Mouse (Mus musculus): ENCODE data around the gene Nrd1. TPM values are rescaled to one million over a fixed set of nuclear protein-coding genes. Genes with fewer than 3 reads are reported as not detected.

Gene Nrd1
- polyA plus RNA-seq, 1 experiment from 2014 or later: 57.2 TPM

DNA sequence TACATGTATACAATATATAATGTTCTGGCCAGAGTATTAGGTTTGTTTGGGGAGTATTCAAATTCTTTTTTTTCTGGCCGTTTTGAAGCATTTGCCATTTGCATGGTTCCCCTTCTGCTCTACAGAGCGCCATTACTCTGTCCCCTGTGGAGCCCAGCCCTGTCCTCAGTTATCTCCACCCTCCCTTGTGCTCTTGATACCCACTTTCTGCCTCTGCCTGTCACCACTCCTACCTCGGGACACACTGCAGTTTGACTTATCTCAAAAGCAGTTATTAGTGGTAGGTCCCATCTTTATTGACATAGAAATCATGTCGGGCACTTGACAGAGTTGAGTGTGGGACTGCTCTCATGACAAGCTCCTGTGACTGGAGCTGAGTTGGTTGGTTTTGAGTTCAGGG, 42.3 kb downstream of the Nrd1 start:
- 91% methylated on average over 4 of the region's 4 CpGs for WGBS
- Histone ChIP-seq H3K4me3 (ENCODE audit: low read length) (no peak overlapping the region), H3K27me3 (ENCODE audit: control insufficient read depth, insufficient read depth, low read length) (no peaks in the 10 kb centered on the region), H3K4me1 (ENCODE audit: control insufficient read depth, insufficient read depth, low read length) (no peaks in the 10 kb centered on the region), H3K36me3 (ENCODE audit: control insufficient read depth, insufficient read depth, low read length) (peaks cover 80% of the 10 kb centered on the region), H3K9me3 (ENCODE audit: control insufficient read depth, low read length) (no peaks in the 10 kb centered on the region), H3K9ac (ENCODE audit: low read depth, low read length) (no peak overlapping the region), H3K4me2 (replicated peaks; ENCODE audit: low read depth, low read length) (no peak overlapping the region), H3K27ac (ENCODE audit: low read depth, low read length) (no peak overlapping the region)
- ATAC-seq (ENCODE audit: low FRiP score, low TSS enrichment): no peak

DNA sequence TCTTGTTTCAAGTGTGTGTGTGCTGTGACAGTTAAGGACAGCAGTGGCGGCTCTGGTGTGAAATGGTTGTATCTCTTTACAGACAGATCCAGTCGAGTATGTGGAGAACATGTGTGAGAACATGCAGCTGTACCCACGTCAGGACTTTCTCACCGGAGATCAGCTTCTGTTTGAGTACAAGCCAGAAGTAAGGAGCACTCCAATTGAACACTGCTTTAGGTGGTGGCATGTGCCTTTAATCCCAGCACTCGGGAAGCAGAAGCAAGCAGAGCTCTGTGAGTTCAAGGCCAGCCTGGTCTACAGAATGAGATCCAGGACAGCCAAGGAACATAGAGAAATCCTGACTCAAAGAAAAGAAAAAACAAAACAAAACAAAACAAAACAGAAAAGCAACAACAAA, 42.8 kb downstream of the Nrd1 start:
- Histone ChIP-seq H3K36me3 (ENCODE audit: control insufficient read depth, insufficient read depth, low read length) (peaks cover 82% of the 10 kb centered on the region), H3K9me3 (ENCODE audit: control insufficient read depth, low read length) (no peaks in the 10 kb centered on the region), H3K4me1 (ENCODE audit: control insufficient read depth, insufficient read depth, low read length) (no peaks in the 10 kb centered on the region), H3K4me3 (ENCODE audit: low read length) (no peak overlapping the region), H3K9ac (ENCODE audit: low read depth, low read length) (no peak overlapping the region), H3K27me3 (ENCODE audit: control insufficient read depth, insufficient read depth, low read length) (no peaks in the 10 kb centered on the region), H3K27ac (ENCODE audit: low read depth, low read length) (no peak overlapping the region), H3K4me2 (replicated peaks; ENCODE audit: low read depth, low read length) (no peak overlapping the region)
- WGBS: 66% methylated on average over 5 of the region's 5 CpGs
- ATAC-seq (ENCODE audit: low FRiP score, low TSS enrichment): no peak

DNA sequence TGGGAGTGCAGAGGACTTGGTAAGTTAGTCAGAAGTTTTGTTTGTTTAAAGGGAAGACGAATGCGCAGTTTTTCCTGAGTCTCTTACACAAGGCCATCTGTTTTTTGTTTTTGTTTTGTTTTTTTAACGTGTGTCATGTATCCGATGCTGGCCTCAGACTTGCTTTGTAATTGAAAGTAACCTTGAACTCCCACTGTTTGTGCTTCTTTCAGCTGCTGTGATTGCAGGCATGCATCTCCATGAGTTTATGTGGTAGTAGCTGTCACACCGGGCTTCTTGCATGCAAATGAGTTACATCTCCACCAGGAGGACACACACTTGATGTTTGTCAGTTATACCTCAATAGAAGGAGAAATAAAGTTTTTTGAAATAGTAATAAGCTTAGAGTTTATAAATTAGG, 43.3 kb downstream of the Nrd1 start:
- H3K27ac ChIP-seq (ENCODE audit: low read depth, low read length): no peak overlapping the region
- H3K27me3 ChIP-seq (ENCODE audit: control insufficient read depth, insufficient read depth, low read length): no peaks in the 10 kb centered on the region
- no peak overlapping the region for H3K4me3 ChIP-seq (ENCODE audit: low read length)
- no peak overlapping the region for H3K9ac ChIP-seq (ENCODE audit: low read depth, low read length)
- no peaks in the 10 kb centered on the region for H3K4me1 ChIP-seq (ENCODE audit: control insufficient read depth, insufficient read depth, low read length)
- 70% methylated on average over 5 of the region's 5 CpGs for WGBS
- H3K9me3 ChIP-seq (ENCODE audit: control insufficient read depth, low read length): no peaks in the 10 kb centered on the region
- no peak for ATAC-seq (ENCODE audit: low FRiP score, low TSS enrichment)
- peaks cover 80% of the 10 kb centered on the region for H3K36me3 ChIP-seq (ENCODE audit: control insufficient read depth, insufficient read depth, low read length)
- H3K4me2 ChIP-seq (replicated peaks; ENCODE audit: low read depth, low read length): no peak overlapping the region

- Histone ChIP-seq H3K9ac (ENCODE audit: low read depth, low read length) (no peak overlapping the region), H3K9me3 (ENCODE audit: control insufficient read depth, low read length) (no peaks in the 10 kb centered on the region), H3K27me3 (ENCODE audit: control insufficient read depth, insufficient read depth, low read length) (no peaks in the 10 kb centered on the region), H3K4me1 (ENCODE audit: control insufficient read depth, insufficient read depth, low read length) (no peaks in the 10 kb centered on the region), H3K36me3 (ENCODE audit: control insufficient read depth, insufficient read depth, low read length) (peaks cover 74% of the 10 kb centered on the region), H3K27ac (ENCODE audit: low read depth, low read length) (no peak overlapping the region), H3K4me2 (replicated peaks; ENCODE audit: low read depth, low read length) (no peak overlapping the region), H3K4me3 (ENCODE audit: low read length) (no peak overlapping the region)
- WGBS: 59% methylated on average over 4 of the region's 4 CpGs
- ATAC-seq (ENCODE audit: low FRiP score, low TSS enrichment): no peak; the same call in 1 of the 2 replicates
Measured at GRCm38 (mm10) chr4:109048258-109048657, 47.8 kb downstream of the Nrd1 start.

DNA sequence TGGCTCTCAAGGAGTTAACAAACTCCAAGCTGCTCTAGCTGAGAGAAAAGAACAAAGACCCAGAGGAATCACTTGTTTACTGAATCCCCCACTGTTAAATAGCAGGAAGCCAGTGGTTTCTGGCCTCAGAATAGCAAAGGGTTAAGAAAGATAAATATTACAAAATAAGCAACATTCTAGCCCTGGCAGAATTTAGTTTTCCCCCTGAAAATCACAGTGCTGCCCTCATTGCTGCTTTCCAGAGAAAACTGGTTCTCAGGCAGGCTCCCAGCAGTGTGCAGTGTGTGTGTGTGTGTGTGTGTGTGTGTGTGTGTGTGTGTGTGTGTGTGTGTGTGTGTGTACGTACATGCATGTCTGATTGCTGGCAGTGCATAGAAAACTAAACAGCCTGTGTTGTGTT, 51.8 kb downstream of the Nrd1 start:
- no peak overlapping the region for H3K4me3 ChIP-seq (ENCODE audit: low read length)
- H3K27ac ChIP-seq (ENCODE audit: low read depth, low read length): no peak overlapping the region
- H3K9ac ChIP-seq (ENCODE audit: low read depth, low read length): no peak overlapping the region
- H3K27me3 ChIP-seq (ENCODE audit: control insufficient read depth, insufficient read depth, low read length): no peaks in the 10 kb centered on the region
- H3K4me2 ChIP-seq (replicated peaks; ENCODE audit: low read depth, low read length): no peak overlapping the region
- no peak for ATAC-seq (ENCODE audit: low FRiP score, low TSS enrichment)
- H3K4me1 ChIP-seq (ENCODE audit: control insufficient read depth, insufficient read depth, low read length): no peaks in the 10 kb centered on the region
- H3K9me3 ChIP-seq (ENCODE audit: control insufficient read depth, low read length): no peaks in the 10 kb centered on the region
- WGBS: 67% methylated on average over 1 of the region's 1 CpGs
- H3K36me3 ChIP-seq (ENCODE audit: control insufficient read depth, insufficient read depth, low read length): peaks cover 72% of the 10 kb centered on the region

DNA sequence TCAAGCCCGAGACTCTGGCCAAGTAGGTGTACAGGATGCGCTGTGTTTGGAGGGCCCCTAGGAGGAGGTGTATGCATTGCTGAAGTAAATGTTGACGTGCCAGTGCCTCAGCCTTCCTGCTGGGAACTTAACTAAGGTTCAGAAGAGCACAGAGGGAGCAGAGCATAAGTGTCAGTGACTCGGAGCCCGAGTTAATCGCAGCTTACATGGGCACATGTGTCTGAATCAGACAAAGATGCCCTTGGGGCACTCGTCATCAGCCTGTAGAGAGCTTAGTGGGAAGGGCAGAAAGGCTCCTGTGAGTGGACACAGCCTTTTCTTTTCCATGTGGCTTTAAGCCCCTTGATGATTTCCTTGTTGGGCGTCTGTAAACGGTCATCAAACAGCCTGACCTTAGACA, 53.5 kb downstream of the Nrd1 start:
- Histone ChIP-seq H3K9me3 (ENCODE audit: control insufficient read depth, low read length) (no peaks in the 10 kb centered on the region), H3K4me2 (replicated peaks; ENCODE audit: low read depth, low read length) (no peak overlapping the region), H3K36me3 (ENCODE audit: control insufficient read depth, insufficient read depth, low read length) (peaks cover 79% of the 10 kb centered on the region), H3K4me3 (ENCODE audit: low read length) (no peak overlapping the region), H3K9ac (ENCODE audit: low read depth, low read length) (no peak overlapping the region), H3K27me3 (ENCODE audit: control insufficient read depth, insufficient read depth, low read length) (no peaks in the 10 kb centered on the region), H3K27ac (ENCODE audit: low read depth, low read length) (no peak overlapping the region), H3K4me1 (ENCODE audit: control insufficient read depth, insufficient read depth, low read length) (no peaks in the 10 kb centered on the region)
- WGBS: 87% methylated on average over 9 of the region's 9 CpGs
- ATAC-seq (ENCODE audit: low FRiP score, low TSS enrichment): no peak

GRCm38 (mm10) chr4:109056351-109056750, 55.9 kb downstream of the Nrd1 start:
- Histone ChIP-seq H3K27ac (ENCODE audit: low read depth, low read length) (no peak overlapping the region), H3K4me1 (ENCODE audit: control insufficient read depth, insufficient read depth, low read length) (no peaks in the 10 kb centered on the region), H3K36me3 (ENCODE audit: control insufficient read depth, insufficient read depth, low read length) (peaks cover 80% of the 10 kb centered on the region), H3K4me2 (replicated peaks; ENCODE audit: low read depth, low read length) (no peak overlapping the region), H3K4me3 (ENCODE audit: low read length) (no peak overlapping the region), H3K9me3 (ENCODE audit: control insufficient read depth, low read length) (no peaks in the 10 kb centered on the region), H3K9ac (ENCODE audit: low read depth, low read length) (no peak overlapping the region), H3K27me3 (ENCODE audit: control insufficient read depth, insufficient read depth, low read length) (no peaks in the 10 kb centered on the region)
- no peak for ATAC-seq (ENCODE audit: low FRiP score, low TSS enrichment)
- 86% methylated on average over 7 of the region's 7 CpGs for WGBS

GRCm38 (mm10) chr4:109057640-109058039, 57.2 kb downstream of the Nrd1 start:
- no peaks in the 10 kb centered on the region for H3K27me3 ChIP-seq (ENCODE audit: control insufficient read depth, insufficient read depth, low read length)
- H3K36me3 ChIP-seq (ENCODE audit: control insufficient read depth, insufficient read depth, low read length): peaks cover 87% of the 10 kb centered on the region
- ATAC-seq (ENCODE audit: low FRiP score, low TSS enrichment): no peak
- no peaks in the 10 kb centered on the region for H3K4me1 ChIP-seq (ENCODE audit: control insufficient read depth, insufficient read depth, low read length)
- no peak overlapping the region for H3K9ac ChIP-seq (ENCODE audit: low read depth, low read length)
- no peak overlapping the region for H3K4me3 ChIP-seq (ENCODE audit: low read length)
- H3K9me3 ChIP-seq (ENCODE audit: control insufficient read depth, low read length): no peaks in the 10 kb centered on the region
- H3K4me2 ChIP-seq (replicated peaks; ENCODE audit: low read depth, low read length): no peak overlapping the region
- 91% methylated on average over 8 of the region's 8 CpGs for WGBS
- H3K27ac ChIP-seq (ENCODE audit: low read depth, low read length): no peak overlapping the region

GRCm38 (mm10) chr4:109059255-109059821, 58.9 kb downstream of the Nrd1 start:
- H3K27me3 ChIP-seq (ENCODE audit: control insufficient read depth, insufficient read depth, low read length): no peaks in the 10 kb centered on the region
- H3K9me3 ChIP-seq (ENCODE audit: control insufficient read depth, low read length): no peaks in the 10 kb centered on the region
- peaks cover 90% of the 10 kb centered on the region for H3K36me3 ChIP-seq (ENCODE audit: control insufficient read depth, insufficient read depth, low read length)
- no peak for ATAC-seq (ENCODE audit: low FRiP score, low TSS enrichment)
- H3K4me1 ChIP-seq (ENCODE audit: control insufficient read depth, insufficient read depth, low read length): no peaks in the 10 kb centered on the region
- no peak overlapping the region for H3K9ac ChIP-seq (ENCODE audit: low read depth, low read length)
- H3K4me3 ChIP-seq (ENCODE audit: low read length): no peak overlapping the region
- no peak overlapping the region for H3K27ac ChIP-seq (ENCODE audit: low read depth, low read length)
- 88% methylated on average over 4 of the region's 4 CpGs for WGBS
- no peak overlapping the region for H3K4me2 ChIP-seq (replicated peaks; ENCODE audit: low read depth, low read length)
